Mouse (Mus musculus) MEL (cell line): ENCODE measurements around the gene Pdcd2l. TPM values are rescaled to one million over a fixed set of nuclear protein-coding genes. Genes with fewer than 3 reads are reported as not detected.
"Not testable (repeated sequence)": the region's sequence is repeated elsewhere in the genome, so short reads cannot be mapped to it uniquely, and the experiment has no call there.

ENCODE experiments used
- DNase-seq: peaks from one replicate; pipeline ENCODE4 v3.0.0; 2011; ENCODE audit warnings: low read depth, low spot score
- H3K27ac ChIP-seq: 2 replicates; pipeline ENCODE4 v1.5.1; 2012; ENCODE audit warnings: low read depth, mild to moderate bottlenecking, control low read depth, low read length, moderate library complexity; ENCODE audit not compliant: control insufficient read depth
- H3K27me3 ChIP-seq, 2 experiments: fragments of 150-350 bp in 1 of 2; sonication (generic) in 1 of 2; 2 replicates each; pipeline ENCODE4 v1.6.1; 2012; ENCODE audit warnings: low read length in 2 of 2, mild to moderate bottlenecking in 2 of 2, improper control_type of control experiment in 1 of 2, moderate library complexity in 1 of 2; ENCODE audit not compliant: insufficient read depth in 2 of 2, control insufficient read depth in 1 of 2
- H3K36me3 ChIP-seq, 2 experiments: 2 replicates each; pipeline ENCODE4 v1.6.1; 2012 to 2014; ENCODE audit warnings: low read length in 2 of 2, improper control_type of control experiment in 1 of 2, inconsistent platforms in 1 of 2, mild to moderate bottlenecking in 1 of 2; ENCODE audit not compliant: insufficient read depth in 2 of 2, control insufficient read depth in 1 of 2
- H3K4me1 ChIP-seq, 2 experiments: fragments of 150-350 bp in 1 of 2; sonication (generic) in 1 of 2; 2 replicates each; pipeline ENCODE4 v1.6.1; 2012; ENCODE audit warnings: low read length in 2 of 2, improper control_type of control experiment in 1 of 2, mild to moderate bottlenecking in 1 of 2; ENCODE audit not compliant: insufficient read depth in 2 of 2, control insufficient read depth in 1 of 2
- H3K4me3 ChIP-seq, 2 experiments: fragments of 150-350 bp in 1 of 2; sonication (generic) in 1 of 2; 2 replicates each; pipeline ENCODE4 v1.5.1; 2012; ENCODE audit warnings: low read depth in 2 of 2, low read length in 2 of 2, mild to moderate bottlenecking in 2 of 2, moderate library complexity in 2 of 2, control low read depth in 1 of 2, improper control_type of control experiment in 1 of 2; ENCODE audit not compliant: control insufficient read depth in 1 of 2, insufficient read depth in 1 of 2
- H3K79me2 ChIP-seq: 2 replicates; pipeline ENCODE4 v1.6.1; 2012; ENCODE audit warnings: mild to moderate bottlenecking, low read length, moderate library complexity; ENCODE audit not compliant: control insufficient read depth, poor library complexity, insufficient read depth
- H3K9ac ChIP-seq: 2 replicates; pipeline ENCODE4 v1.6.1; 2012; ENCODE audit warnings: low read depth, mild to moderate bottlenecking, control low read depth, low read length, moderate library complexity; ENCODE audit not compliant: control insufficient read depth, poor library complexity, severe bottlenecking
- H3K9me3 ChIP-seq: fragments of 150-350 bp; sonication (generic); replicated peaks from 2 replicates; pipeline ENCODE4 v1.6.1; 2012; ENCODE audit warnings: mild to moderate bottlenecking, low read length, improper control_type of control experiment, moderate library complexity; ENCODE audit not compliant: insufficient read depth
- BHLHE40 ChIP-seq: IDR thresholded peaks from 2 replicates; pipeline ENCODE4 v1.6.1; 2012; ENCODE audit warnings: low read depth, mild to moderate bottlenecking, inconsistent platforms, low read length, improper control_type of control experiment, borderline replicate concordance
- CTCF ChIP-seq, 3 experiments: IDR thresholded peaks in 2 of 3; conservative IDR thresholded peaks in 1 of 3; 2 replicates each; pipeline ENCODE4 v1.5.1; 2011 to 2012; ENCODE audit warnings: low read length in 3 of 3, low read depth in 2 of 3, mild to moderate bottlenecking in 2 of 3, improper control_type of control experiment in 1 of 3, inconsistent platforms in 1 of 3, mixed read lengths in 1 of 3, moderate library complexity in 1 of 3; ENCODE audit not compliant: control insufficient read depth in 1 of 3, insufficient read depth in 1 of 3, poor library complexity in 1 of 3, severe bottlenecking in 1 of 3
- ELF1 ChIP-seq: IDR thresholded peaks from 2 replicates; pipeline ENCODE4 v1.6.1; 2014; ENCODE audit warnings: low read depth, mild to moderate bottlenecking, inconsistent platforms, low read length, improper control_type of control experiment, moderate library complexity
- ETS1 ChIP-seq: IDR thresholded peaks from 2 replicates; pipeline ENCODE4 v1.6.1; 2012; ENCODE audit warnings: low read depth, mild to moderate bottlenecking, inconsistent platforms, low read length, improper control_type of control experiment, moderate library complexity
- GATA1 ChIP-seq: IDR thresholded peaks from 2 replicates; pipeline ENCODE4 v1.6.1; 2011; ENCODE audit warnings: low read depth, low read length, improper control_type of control experiment
- HCFC1 ChIP-seq: IDR thresholded peaks from 2 replicates; pipeline ENCODE4 v1.6.1; 2012; ENCODE audit warnings: low read depth, mild to moderate bottlenecking, inconsistent platforms, low read length, improper control_type of control experiment, moderate library complexity
- JUND ChIP-seq: IDR thresholded peaks from 2 replicates; pipeline ENCODE4 v1.6.1; 2011; ENCODE audit warnings: low read depth, mild to moderate bottlenecking, improper control_type of control experiment, low read length
- KAT2A ChIP-seq: conservative IDR thresholded peaks from 2 replicates; pipeline ENCODE4 v1.6.1; 2012; ENCODE audit warnings: low read depth, low read length, improper control_type of control experiment, inconsistent platforms
- MAX ChIP-seq: IDR thresholded peaks from 2 replicates; pipeline ENCODE4 v1.6.1; 2011; ENCODE audit warnings: low read length, improper control_type of control experiment
- MYC ChIP-seq: IDR thresholded peaks from 2 replicates; pipeline ENCODE4 v1.6.1; 2011; ENCODE audit warnings: low read depth, mild to moderate bottlenecking, low read length, improper control_type of control experiment, moderate library complexity
- NELFE ChIP-seq: IDR thresholded peaks from 2 replicates; pipeline ENCODE4 v1.6.1; 2011; ENCODE audit warnings: low read depth, low read length, improper control_type of control experiment
- NRF1 ChIP-seq: IDR thresholded peaks from 2 replicates; pipeline ENCODE4 v1.6.1; 2014; ENCODE audit warnings: low read depth, mild to moderate bottlenecking, inconsistent platforms, low read length, improper control_type of control experiment, moderate library complexity; ENCODE audit not compliant: poor library complexity, insufficient read depth, severe bottlenecking
- POLR2A ChIP-seq, 2 experiments: IDR thresholded peaks; 2 replicates each; pipeline ENCODE4 v1.6.1; 2011 to 2012; ENCODE audit warnings: low read length in 2 of 2, mild to moderate bottlenecking in 2 of 2, control low read depth in 1 of 2, improper control_type of control experiment in 1 of 2, low read depth in 1 of 2, moderate library complexity in 1 of 2; ENCODE audit not compliant: control insufficient read depth in 1 of 2, insufficient read depth in 1 of 2, poor library complexity in 1 of 2
- POLR2AphosphoS2 ChIP-seq: IDR thresholded peaks from 2 replicates; pipeline ENCODE4 v1.6.1; 2011; ENCODE audit warnings: low read length, improper control_type of control experiment
- RAD21 ChIP-seq: IDR thresholded peaks from 2 replicates; pipeline ENCODE4 v1.6.1; 2011; ENCODE audit warnings: mild to moderate bottlenecking, low read depth, low read length, improper control_type of control experiment
- RCOR1 ChIP-seq: IDR thresholded peaks from 2 replicates; pipeline ENCODE4 v1.6.1; 2012; ENCODE audit warnings: low read depth, mild to moderate bottlenecking, inconsistent platforms, low read length, improper control_type of control experiment
- SIN3A ChIP-seq: IDR thresholded peaks from 2 replicates; pipeline ENCODE4 v1.6.1; 2012; ENCODE audit warnings: low read length, improper control_type of control experiment, inconsistent platforms
- TBP ChIP-seq: IDR thresholded peaks from 2 replicates; pipeline ENCODE4 v1.8.0; 2011; ENCODE audit warnings: low read depth, low read length, improper control_type of control experiment
- TCF12 ChIP-seq: IDR thresholded peaks from 2 replicates; pipeline ENCODE4 v1.6.1; 2014; ENCODE audit warnings: low read depth, mild to moderate bottlenecking, inconsistent platforms, low read length, improper control_type of control experiment, moderate library complexity
- UBTF ChIP-seq: IDR thresholded peaks from 2 replicates; pipeline ENCODE4 v1.6.1; 2012; ENCODE audit warnings: low read depth, mild to moderate bottlenecking, inconsistent platforms, low read length, improper control_type of control experiment, moderate library complexity, borderline replicate concordance; ENCODE audit not compliant: insufficient read depth
- USF1 ChIP-seq: IDR thresholded peaks from 2 replicates; pipeline ENCODE4 v1.6.1; 2014; ENCODE audit warnings: low read depth, mild to moderate bottlenecking, inconsistent platforms, low read length, improper control_type of control experiment, moderate library complexity
- USF2 ChIP-seq, 2 experiments: IDR thresholded peaks; 2 replicates each; pipeline ENCODE4 v1.6.1; 2011 to 2012; ENCODE audit warnings: improper control_type of control experiment in 2 of 2, low read length in 2 of 2, borderline replicate concordance in 1 of 2, inconsistent platforms in 1 of 2, low read depth in 1 of 2, mild to moderate bottlenecking in 1 of 2; ENCODE audit not compliant: insufficient read depth in 1 of 2
- ZKSCAN1 ChIP-seq: IDR thresholded peaks from 2 replicates; pipeline ENCODE4 v1.6.1; 2012; ENCODE audit warnings: low read depth, mild to moderate bottlenecking, inconsistent platforms, low read length, improper control_type of control experiment, moderate library complexity
- ZNF384 ChIP-seq: IDR thresholded peaks from 2 replicates; pipeline ENCODE4 v1.6.1; 2012; ENCODE audit warnings: low read depth, mild to moderate bottlenecking, inconsistent platforms, low read length, improper control_type of control experiment
- polyA plus RNA-seq, 2 experiments: library from polyadenylated mRNA; stranded (reverse) in 1 of 2; unstranded in 1 of 2; fragments of >175 nt in 1 of 2; fragments of >200 nt in 1 of 2; gene quantifications; 2 replicates each; pipeline versions ENCODE4 v1.2.1 to v1.2.4; 2012; ENCODE audit warnings: low replicate concordance in 2 of 2, low read depth in 1 of 2; ENCODE audit not compliant: insufficient read length in 2 of 2, insufficient read depth in 1 of 2, missing spikeins in 1 of 2
- total RNA-seq: library from RNA; depleted of rRNA; stranded (reverse); fragments of 300-350 nt; gene quantifications from 2 replicates; pipeline ENCODE4 v1.2.3, GENCODE M21; 2012

Gene Pdcd2l
- total and polyA plus RNA-seq, 3 experiments = 25.7 to 26.6 TPM; not detected in 1

DNA sequence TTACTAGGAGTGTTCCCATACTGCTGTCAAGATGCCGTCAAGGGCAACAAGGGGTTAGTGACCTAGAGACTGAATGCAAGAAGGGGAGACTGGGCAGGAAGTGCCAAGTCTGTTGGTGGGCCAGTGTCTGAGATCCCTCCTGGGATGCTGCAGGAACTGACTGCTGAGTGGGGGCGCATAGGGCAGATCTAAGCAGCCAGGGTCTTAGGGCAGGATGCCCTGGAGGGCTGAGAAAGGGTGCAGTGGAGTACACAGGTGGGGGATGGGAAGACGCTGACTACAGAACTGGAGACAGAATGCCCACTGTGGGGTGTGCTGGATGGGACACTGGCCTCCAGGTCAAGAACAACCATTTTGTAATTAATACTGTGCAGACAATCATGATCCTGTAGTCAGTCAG lies 12.7 kb downstream of the Pdcd2l start:
- no peak for TF ChIP-seq HCFC1
- no peak for TF ChIP-seq NELFE
- TF ChIP-seq MAX = no peak
- TF ChIP-seq RCOR1 = no peak
- no peak for TF ChIP-seq MYC
- no peak for TF ChIP-seq ZKSCAN1
- no peak for TF ChIP-seq USF1
- no peak for TF ChIP-seq USF2 (IDR thresholded peaks at IDR 0.05; ENCODE audit: borderline replicate concordance in 1 of 2, insufficient read depth in 1 of 2, low read depth in 1 of 2, low read length in 2 of 2)
- TF ChIP-seq BHLHE40 = no peak
- TF ChIP-seq ZNF384 = no peak
- TF ChIP-seq TCF12 = no peak
- no peak for TF ChIP-seq RAD21
- TF ChIP-seq NRF1 = no peak
- TF ChIP-seq SIN3A = no peak
- Histone ChIP-seq H3K9me3 (no peaks in the 10 kb centered on the region), H3K4me1 (peaks cover 0 to 2% of the 10 kb centered on the region in 2 experiments; a peak in 1 of 4 replicates), H3K79me2 (no peaks in the 10 kb centered on the region), H3K36me3 (peaks cover 0 to 14% of the 10 kb centered on the region in 2 experiments; a peak in 3 of 4 replicates), H3K4me3 (no peak overlapping the region), H3K27ac (no peak overlapping the region), H3K27me3 (no peaks in the 10 kb centered on the region), H3K9ac (no peak overlapping the region)
- no peak for DNase-seq

DNA sequence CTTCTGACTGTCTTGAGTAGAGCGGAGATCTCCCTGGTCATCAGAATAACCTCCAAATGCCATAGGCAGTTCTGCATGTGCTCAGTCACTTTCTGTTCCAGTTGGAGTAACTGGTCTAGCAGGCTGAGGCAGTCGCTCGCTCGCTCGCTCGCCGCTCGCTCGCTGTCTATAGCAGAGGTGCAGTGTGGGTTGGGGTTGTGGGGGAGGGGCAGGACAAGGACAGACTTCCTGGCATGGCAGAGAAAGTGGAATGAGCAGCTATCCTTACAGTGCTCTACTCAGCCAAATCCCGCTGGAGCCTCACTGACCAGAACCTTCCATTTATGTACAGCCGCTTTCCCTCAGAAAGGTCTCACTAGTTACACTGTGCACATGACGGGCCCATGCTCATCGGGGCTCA lies 13.1 kb downstream of the Pdcd2l start:
- H3K27me3 ChIP-seq = no peaks in the 10 kb centered on the region
- H3K27ac ChIP-seq = no peak overlapping the region
- no peak overlapping the region for H3K9ac ChIP-seq
- peaks cover 0 to 12% of the 10 kb centered on the region in 2 experiments; a peak in 3 of 4 replicates for H3K36me3 ChIP-seq
- H3K4me3 ChIP-seq = no peak overlapping the region
- H3K79me2 ChIP-seq = no peaks in the 10 kb centered on the region
- DNase-seq = no peak
- TF ChIP-seq POLR2AphosphoS2 (no peak), ELF1 (no peak), USF1 (no peak), ETS1 (no peak), CTCF (IDR thresholded peaks at IDR 0.05 in 2 of 3, conservative IDR thresholded peaks at IDR 0.05 in 1 of 3; ENCODE audit: control insufficient read depth in 1 of 3, insufficient read depth in 1 of 3, low read depth in 2 of 3, low read length in 3 of 3, poor library complexity in 1 of 3, severe bottlenecking in 1 of 3) (no peak), GATA1 (no peak), RCOR1 (no peak), POLR2A (IDR thresholded peaks at IDR 0.05; ENCODE audit: control insufficient read depth in 1 of 2, insufficient read depth in 1 of 2, low read depth in 1 of 2, low read length in 2 of 2, poor library complexity in 1 of 2) (no peak), KAT2A (no peak), UBTF (no peak), TBP (no peak), JUND (no peak), ZNF384 (no peak)
- TF ChIP-seq, all 39 proteins: peak for 0
- Histone ChIP-seq H3K4me1 (no peaks in the 10 kb centered on the region), H3K9me3 (no peaks in the 10 kb centered on the region)

DNA sequence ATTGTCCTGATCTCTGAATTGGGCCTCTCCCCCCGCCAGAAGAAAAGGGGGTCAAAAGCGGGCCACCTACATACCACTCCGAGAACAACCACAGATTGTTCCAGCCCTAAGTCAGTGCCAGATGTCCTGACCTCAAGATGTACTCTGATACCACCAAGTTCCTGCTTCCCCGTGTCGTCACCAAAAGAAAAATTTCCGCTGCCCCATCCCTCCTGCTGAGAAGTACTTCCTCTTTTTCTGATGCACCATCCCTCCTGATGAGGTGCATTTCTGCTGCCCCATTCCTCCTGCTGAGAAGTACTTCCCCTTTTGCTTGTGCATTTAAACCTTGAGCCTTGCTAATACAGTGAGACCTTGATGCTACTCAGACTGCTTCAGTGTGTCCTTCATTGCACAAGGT lies 20.2 kb downstream of the Pdcd2l start:
- not testable (repeated sequence) for H3K9ac ChIP-seq, H3K27me3 ChIP-seq, H3K79me2 ChIP-seq, H3K36me3 ChIP-seq, H3K9me3 ChIP-seq, DNase-seq, H3K27ac ChIP-seq, H3K4me3 ChIP-seq, H3K4me1 ChIP-seq
